Mouse (Mus musculus): ENCODE data around the gene Cnst.

The Cnst gene

DNA sequence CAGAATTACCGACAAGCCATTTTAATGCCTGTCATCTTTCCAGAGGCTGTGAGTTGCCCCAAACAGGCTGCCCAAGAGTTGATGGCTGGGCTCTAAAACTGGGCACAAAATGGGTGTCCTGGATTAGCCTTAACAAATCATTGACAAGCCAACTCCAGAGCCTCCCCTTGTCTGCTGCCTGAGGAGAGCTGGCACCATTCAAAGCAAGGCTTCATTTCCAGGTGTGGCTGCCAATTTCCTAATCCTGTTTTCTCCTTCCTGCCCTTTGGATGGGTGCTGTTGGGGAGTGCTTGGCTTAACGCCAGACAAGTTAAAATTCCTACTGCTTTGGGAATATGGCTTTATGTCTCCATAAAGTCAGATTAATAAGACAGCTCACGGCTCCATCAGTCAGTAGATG lies 98.0 kb downstream of the Cnst start:
- no peak for DNase-seq (ENCODE audit: extremely low read depth, low read depth)

- peak; percentile 74 for DNase-seq (ENCODE audit: extremely low read depth, low read depth)
Measured at GRCm38 (mm10) chr1:179645101-179645979, 99.2 kb downstream of the Cnst start.

GRCm38 (mm10) chr1:179645980-179646268 lies 99.8 kb downstream of the Cnst start:
- DNase-seq (ENCODE audit: extremely low read depth, low read depth), result no peak

- peak; percentile 55 for DNase-seq (ENCODE audit: extremely low read depth, low read depth)
Measured at GRCm38 (mm10) chr1:179648678-179649077, 102.5 kb downstream of the Cnst start.

DNA sequence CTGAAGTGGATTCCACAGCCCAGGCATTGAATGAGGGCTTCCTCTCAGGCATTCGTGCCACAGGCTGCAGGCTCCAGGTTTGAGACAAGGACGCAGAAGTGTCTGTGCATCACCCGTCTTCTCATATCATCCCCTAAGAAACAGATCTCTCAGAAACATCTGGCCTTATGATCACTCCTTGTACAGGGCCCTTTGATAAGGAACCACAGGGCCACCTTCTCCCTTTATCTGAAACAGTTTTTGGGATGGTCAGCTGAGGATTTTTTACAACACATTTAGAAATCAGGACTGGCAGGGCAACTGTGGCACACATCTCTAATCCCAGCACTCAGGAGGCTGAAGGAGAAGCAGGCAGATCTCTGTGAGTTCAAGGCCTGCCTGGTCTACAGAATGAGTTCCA lies 103.2 kb downstream of the Cnst start:
- peak; percentile 63 for DNase-seq (ENCODE audit: extremely low read depth, low read depth)

DNA sequence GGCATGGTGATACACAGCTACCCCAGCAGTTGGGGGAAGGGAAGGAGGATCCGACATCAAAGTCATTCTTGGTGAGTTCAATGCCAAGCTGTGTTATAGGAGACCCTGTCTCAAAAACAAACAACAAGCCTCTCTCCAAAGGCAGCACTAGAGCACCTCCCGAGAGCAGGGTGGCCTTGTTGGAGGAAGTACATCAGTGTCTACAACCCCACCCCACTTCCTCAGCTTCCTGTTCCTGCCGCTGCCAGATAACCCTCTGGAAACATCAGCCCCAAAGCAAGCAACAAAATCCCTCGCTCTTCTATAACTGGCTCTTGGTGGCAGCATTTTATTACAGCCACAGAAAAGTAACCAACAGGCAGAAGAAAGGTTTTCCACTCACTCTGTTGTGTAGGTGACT lies 104.1 kb downstream of the Cnst start:
- peak; percentile 80 for DNase-seq (ENCODE audit: extremely low read depth, low read depth)

GRCm38 (mm10) chr1:179651224-179651623 lies 105.1 kb downstream of the Cnst start:
- DNase-seq (ENCODE audit: extremely low read depth, low read depth), result no peak

- DNase-seq (ENCODE audit: extremely low read depth, low read depth), result no peak
Measured at GRCm38 (mm10) chr1:179663065-179663464, 116.9 kb downstream of the Cnst start.

GRCm38 (mm10) chr1:179664309-179664930 lies 118.2 kb downstream of the Cnst start:
- no peak for DNase-seq (ENCODE audit: extremely low read depth, low read depth)

- no peak for DNase-seq (ENCODE audit: extremely low read depth, low read depth)
Measured at GRCm38 (mm10) chr1:179666971-179667370, 120.8 kb downstream of the Cnst start.

DNA sequence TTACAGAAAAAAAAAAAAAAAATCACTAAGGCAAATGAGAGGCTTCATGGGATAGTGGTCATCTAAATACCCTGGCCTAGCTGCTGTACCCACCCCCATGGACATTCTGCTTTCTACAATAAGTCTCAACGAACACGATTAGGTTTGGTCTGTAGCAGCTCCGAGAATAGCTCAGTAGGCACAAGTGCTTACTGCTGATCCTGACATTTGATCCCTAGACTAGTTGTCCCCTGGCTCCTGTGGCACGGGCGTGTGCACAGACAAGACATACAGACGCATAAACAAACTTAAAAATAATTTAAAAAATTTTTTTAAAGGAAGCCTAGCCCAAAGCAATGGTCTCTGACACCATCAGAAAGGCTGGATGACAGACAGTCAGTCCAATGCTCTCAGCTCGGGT lies 121.3 kb downstream of the Cnst start:
- no peak for DNase-seq (ENCODE audit: extremely low read depth, low read depth)

DNA sequence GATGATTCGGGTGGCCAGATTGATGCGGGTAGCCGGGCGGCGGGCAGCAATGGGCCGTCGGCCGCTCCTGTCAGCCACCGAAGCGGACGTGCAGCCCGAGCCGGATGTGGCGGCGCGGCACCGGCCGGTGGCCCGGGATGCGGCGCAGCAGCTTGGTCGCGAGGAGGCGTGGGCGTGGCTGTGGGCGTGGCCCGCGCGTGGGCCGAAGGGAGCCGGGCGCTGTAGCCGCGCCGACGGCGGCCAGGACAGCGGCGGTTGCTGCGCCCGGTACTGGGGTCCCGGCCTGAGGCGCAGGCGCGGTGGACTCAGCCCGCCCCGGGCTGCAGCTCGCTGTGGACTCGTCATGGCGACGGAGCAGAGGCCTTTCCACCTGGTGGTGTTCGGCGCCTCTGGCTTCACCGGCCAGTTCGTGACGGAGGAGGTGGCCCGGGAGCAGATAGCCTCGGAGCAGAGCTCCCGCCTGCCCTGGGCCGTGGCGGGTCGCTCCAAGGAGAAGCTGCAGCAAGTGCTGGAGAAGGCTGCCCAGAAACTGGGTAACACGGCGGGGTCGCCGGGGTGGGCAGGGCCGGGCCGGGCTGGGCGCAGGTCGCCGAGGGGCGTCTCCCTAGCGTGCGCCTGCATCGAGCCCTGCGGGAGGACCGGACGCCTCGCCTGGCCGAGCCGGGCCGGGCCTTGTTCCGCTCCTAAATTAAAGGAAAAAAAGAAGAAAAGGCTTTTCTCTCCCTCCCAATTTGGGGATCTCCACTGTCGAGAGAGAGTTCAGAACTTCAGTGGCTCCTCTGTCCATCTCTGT lies 122.0 kb downstream of the Cnst start, which contains the start of gene Sccpdh:
Sccpdh (plus strand) TSS at position 198 of the 793 bp plus-strand sequence.
- peak; percentile 16 for DNase-seq (ENCODE audit: extremely low read depth, low read depth)

- DNase-seq (ENCODE audit: extremely low read depth, low read depth), result peak; percentile 33
Measured at GRCm38 (mm10) chr1:179668836-179669537, 122.8 kb downstream of the Cnst start.

- no peak for DNase-seq (ENCODE audit: extremely low read depth, low read depth)
Measured at GRCm38 (mm10) chr1:179674355-179674754, 128.2 kb downstream of the Cnst start.

- DNase-seq (ENCODE audit: extremely low read depth, low read depth), result no peak
Measured at GRCm38 (mm10) chr1:179677031-179677430, 130.9 kb downstream of the Cnst start.
